Mouse (Mus musculus) testis, adult 2 months (tissue): Measurements from ENCODE around the gene Rab15.

ENCODE experiments used
- CTCF ChIP-seq: fragments of 200-500 bp; IDR thresholded peaks from 2 replicates; pipeline ENCODE4 v1.5.1; 2012; ENCODE audit warnings: low read depth, mild to moderate bottlenecking, inconsistent platforms, low read length, moderate library complexity; ENCODE audit not compliant: control insufficient read depth, insufficient read depth, insufficient replicate concordance
- POLR2A ChIP-seq: fragments of 200-500 bp; IDR thresholded peaks from 2 replicates; pipeline ENCODE4 v1.6.1; 2012; ENCODE audit warnings: low read depth, mild to moderate bottlenecking, inconsistent platforms, low read length, moderate library complexity; ENCODE audit not compliant: control insufficient read depth

DNA sequence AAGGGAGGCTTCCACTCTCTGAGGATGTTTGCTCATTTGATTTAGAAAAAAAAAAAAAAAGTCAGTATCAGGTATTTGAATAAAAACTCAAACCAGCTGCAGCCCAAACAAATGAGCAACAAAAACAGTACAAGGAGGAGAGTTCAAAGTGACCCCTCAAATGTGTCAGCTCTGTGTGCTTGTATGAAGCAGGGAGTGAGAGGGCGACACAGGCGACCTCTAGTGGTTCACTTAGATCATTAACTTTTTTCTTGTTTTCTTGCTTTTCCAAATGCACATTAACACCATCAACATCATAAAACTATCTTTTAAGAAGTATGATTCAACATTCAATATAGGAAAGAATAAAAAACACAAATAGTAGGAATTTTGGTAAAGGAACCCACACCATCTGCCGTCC is 10.0 kb upstream of the Rab15 start:
- TF ChIP-seq CTCF (peak; percentile 16; the same call in 1 of the 2 replicates), POLR2A (no peak)
